Mouse (Mus musculus): Measurements from ENCODE around the gene Litaf.
"Not testable (repeated sequence)": the region's sequence is repeated elsewhere in the genome, so short reads cannot be mapped to it uniquely, and the experiment has no call there.

Gene Litaf

GRCm38 (mm10) chr16:10989896-10990295, 76.1 kb downstream of the Litaf start:
- DNase-seq = peak; percentile 67

DNA sequence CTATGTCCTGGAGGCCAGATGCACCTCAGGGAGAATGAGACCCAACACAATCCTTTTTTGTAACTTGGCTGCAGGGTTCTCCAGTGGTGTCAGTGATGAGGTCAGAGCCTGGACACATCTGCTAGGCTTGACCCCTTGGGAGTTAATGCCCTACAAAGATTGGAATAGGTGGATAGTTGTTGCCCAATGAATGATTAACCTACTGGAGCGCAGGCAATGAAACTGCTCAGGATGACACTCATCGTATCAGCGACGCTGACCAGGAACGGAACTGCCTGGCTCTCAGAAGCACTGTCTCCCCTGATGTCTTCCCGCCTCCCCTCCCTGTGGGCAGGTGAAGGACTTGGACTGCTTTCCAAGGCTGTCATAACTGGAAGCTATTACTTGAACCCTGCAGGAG, 76.6 kb downstream of the Litaf start:
- DNase-seq = no peak

GRCm38 (mm10) chr16:10988261-10988660, 77.7 kb downstream of the Litaf start:
- no peak for DNase-seq

DNA sequence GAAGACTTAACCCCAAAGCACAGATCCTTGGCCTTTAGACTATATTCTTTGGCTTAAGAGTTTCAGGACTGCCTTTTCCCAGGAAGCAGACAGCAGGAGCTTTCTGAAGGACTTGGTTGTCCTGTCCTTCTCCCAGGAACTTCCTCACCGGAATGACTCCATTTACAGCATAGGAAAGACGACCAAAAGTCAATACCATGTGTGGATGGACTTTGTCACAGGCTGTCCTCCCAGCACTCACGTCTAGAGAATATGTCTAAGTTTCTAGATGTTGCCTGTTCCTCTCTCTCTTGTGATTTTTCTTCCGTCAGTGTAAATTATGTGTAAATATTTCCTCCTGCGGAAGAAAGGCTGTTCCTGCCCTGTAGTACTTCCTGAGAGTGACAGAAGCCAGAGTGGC, 81.4 kb downstream of the Litaf start:
- DNase-seq = no peak

- DNase-seq = no peak
These were observed 84.4 kb downstream of the Litaf start for GRCm38 (mm10) chr16:10981493-10982070.

GRCm38 (mm10) chr16:10979064-10979803, 86.7 kb downstream of the Litaf start:
- no peak for DNase-seq

DNA sequence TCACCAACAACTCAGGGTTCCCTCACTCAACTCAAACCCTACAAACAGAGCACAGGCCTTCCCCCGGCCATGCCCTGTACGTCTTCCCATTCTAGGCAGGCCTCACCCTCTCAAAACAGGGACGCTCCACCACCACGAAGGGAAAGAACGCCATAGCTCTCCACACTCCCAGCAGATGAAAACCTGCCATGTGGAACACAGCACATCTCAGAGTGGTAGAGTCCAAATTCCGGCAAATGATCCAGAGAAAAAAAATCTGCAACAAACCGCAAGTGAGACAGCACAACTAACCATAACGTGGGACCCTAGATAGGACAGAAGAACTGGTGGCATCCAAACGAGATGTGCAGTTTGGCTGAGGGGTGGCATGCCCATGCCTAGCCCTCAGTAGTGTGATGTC, 88.1 kb downstream of the Litaf start:
- DNase-seq = no peak

GRCm38 (mm10) chr16:10976202-10976631, 89.7 kb downstream of the Litaf start:
- DNase-seq = no peak

GRCm38 (mm10) chr16:10974939-10975338, 91.0 kb downstream of the Litaf start:
- DNase-seq = no peak

DNA sequence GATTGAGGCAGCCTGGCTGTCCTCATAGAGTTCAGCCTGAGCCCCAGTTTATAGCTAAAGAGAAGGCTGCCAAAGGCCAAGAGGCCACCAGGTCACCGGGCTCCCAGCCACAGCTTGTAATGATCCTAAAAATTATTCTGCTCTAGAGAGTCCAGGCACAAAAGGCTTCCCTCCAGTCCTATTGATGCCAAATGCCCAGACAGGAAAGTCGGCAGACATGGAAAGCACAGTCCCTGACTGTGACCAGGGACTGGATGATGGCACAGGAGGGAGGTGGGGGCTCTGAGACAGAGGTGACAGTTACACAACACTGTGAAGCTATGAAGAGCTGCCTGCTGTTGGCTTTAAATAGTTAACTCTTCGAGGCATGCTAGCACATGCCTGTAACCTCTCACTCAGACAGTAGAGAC, 91.9 kb downstream of the Litaf start:
- no peak for DNase-seq

DNA sequence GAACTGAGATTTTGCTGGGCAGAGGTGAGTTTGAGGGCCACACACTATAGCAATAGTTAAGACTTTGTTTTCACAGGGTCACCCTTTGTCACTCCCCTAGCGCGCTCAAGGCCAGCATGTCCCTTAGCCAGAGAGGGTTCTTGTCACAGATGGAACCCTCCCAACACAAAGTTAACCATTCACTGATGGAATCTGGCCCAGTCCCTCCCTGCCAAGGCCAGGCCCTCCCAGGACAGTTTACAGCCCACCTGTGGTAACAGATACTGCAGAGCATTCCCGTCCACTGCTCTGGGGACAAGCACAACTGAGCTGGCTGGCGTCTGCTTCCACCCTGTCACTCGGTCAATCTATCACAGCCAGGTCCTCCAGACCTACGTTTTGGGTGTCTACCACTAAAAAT, 93.7 kb downstream of the Litaf start:
- DNase-seq = no peak

DNA sequence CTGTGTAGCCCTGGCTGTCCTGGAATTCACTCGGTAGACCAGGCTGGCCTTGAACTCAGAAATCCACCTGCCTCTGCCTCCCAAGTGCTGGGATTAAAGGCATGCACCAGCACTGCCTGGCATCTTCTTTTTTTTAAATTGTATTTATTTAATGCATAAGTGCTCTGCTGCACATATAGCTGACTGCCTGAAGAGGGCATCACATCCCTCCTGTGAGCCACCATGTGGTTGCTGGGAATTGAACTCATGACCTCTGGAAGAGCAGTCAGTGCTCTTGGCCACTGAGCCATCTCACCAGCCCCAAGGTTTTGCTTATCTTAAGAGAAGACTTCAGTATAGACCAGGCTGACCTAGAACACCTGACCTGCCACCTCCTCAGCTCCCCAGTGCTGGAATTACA, 96.0 kb downstream of the Litaf start:
- not testable (repeated sequence) for DNase-seq

DNA sequence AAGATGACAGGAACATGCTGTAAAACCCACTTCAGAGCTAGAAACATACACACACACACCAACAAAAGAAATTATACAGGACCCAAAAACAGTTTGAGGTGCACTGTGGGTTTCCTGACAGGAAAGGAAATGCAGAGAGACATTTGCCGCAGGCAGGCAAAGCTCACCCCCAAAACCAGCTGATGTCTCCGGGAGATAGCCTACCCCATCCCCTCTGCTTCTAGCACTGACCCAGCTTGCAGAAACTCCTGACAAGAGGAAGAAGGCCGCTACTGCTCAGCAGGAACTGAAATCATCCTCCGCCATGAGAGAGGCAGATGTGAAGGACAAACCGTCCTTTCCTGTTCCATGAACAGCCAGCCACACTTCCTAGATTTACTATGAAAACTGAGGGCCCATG, 96.6 kb downstream of the Litaf start:
- peak; percentile 57 for DNase-seq

- DNase-seq = no peak
These were observed 97.7 kb downstream of the Litaf start for GRCm38 (mm10) chr16:10968299-10968698.

GRCm38 (mm10) chr16:10967756-10968155, 98.2 kb downstream of the Litaf start:
- DNase-seq = no peak

DNA sequence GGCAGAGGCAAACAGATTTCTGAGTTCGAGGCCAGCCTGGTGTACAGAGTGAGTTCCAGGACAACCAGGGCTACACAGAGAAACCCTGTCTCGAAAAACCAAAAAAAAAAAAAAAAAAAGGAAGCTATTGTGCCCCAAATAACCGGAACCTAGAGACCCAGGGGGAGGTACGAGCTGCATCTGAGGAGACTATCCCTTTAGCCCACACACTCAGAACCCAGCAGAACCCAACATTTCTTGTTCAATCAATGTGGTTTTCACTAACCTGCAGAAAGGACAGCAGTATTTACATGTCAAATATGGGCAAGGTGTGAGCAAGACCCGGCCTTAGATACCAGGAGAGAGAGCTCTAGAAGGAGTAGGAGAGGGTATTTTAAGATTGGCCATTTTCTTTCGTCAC, 98.9 kb downstream of the Litaf start:
- no peak for DNase-seq

DNA sequence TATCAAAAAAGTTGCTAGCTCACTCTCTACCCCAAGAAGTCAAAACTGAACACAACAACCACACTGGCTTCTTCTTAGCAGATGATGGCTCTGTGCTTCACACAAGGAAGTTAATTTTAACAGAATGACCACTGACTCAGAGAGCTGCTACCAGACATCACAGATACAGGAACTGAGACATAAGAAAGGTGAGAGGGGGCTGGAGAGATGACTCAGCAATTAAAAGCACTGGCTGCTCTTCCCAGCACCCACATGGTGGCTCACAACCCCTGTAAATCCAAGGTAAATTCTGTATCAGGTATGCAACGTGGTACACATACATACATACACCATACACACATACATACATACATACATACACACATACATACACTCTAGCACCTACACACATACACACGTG, 100.9 kb downstream of the Litaf start:
- DNase-seq = no peak

GRCm38 (mm10) chr16:10960916-10961315, 105.0 kb downstream of the Litaf start:
- no peak for DNase-seq

GRCm38 (mm10) chr16:10958763-10959440, 107.1 kb downstream of the Litaf start:
- DNase-seq = no peak

DNA sequence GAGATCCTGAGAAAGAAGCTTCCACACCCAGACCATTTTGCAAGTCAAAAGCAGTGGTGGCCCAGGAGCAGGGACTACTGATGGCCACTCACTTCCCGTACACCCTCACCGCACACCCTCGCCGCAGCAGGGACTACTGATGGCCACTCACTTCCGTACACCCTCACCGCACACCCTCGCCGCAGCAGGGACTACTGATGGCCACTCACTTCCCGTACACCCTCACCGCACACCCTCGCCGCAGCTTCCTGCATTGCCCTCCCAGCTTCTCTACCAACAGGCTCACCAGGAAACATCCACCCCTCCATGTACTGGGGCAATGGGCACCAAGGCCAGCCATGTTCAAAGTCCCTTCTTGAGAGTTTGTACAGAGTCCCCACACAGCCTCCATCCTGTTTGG, 107.7 kb downstream of the Litaf start:
- not testable (repeated sequence) for DNase-seq

DNA sequence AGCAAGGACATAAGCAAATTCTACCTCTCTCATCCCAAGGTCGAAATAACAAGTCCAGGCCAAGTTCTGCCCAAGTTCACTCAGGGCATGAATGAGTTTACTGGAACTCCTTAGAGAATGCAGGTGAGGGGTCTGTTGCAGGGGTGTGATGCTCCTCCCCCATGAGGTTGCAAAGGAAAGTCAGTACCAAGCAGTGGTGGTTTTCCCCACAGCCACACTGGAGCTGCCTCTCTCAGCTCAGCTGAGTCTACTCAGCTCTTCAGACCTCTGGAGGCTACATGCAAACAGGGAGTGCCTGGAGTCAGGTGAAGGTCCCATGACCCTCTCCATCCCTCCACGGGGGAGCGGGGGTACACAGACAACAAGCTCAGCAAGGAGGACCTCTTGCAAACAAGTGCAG, 108.2 kb downstream of the Litaf start:
- DNase-seq = no peak

DNA sequence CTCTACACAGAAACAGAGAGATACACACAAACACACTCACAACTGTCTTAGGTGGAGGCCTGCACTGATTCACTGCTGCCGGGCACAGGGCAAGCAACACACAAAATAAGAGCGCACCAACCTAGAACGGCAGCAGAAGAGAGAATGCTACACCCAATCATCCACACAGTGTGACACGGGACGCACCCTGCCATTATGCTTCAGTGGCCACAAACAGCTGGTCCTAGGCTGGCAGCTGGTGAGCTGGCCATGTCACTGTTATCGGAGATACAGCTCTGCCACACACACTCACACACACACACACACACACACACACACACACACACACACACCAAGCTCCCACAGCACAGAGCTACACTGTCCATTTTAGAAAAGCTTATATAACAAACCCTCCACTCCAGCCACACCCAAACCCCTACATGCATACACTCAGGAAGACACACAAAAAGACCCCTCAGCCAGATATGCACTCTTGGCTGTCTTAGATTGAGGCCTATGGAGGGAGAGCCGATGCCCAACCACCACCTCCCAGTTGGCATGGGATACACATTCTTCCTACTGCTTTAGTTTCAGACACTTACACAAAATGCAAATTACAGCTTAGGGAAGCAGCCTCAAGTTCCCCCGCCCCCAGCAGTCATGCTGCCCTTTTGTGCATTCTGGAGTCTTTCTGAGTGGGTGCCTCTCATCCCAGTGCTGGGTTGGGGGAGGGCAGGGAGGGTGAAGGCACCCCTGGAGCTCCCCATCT, 108.8 kb downstream of the Litaf start:
- DNase-seq = no peak

- DNase-seq = no peak
These were observed 110.9 kb downstream of the Litaf start for GRCm38 (mm10) chr16:10955078-10955477.

DNA sequence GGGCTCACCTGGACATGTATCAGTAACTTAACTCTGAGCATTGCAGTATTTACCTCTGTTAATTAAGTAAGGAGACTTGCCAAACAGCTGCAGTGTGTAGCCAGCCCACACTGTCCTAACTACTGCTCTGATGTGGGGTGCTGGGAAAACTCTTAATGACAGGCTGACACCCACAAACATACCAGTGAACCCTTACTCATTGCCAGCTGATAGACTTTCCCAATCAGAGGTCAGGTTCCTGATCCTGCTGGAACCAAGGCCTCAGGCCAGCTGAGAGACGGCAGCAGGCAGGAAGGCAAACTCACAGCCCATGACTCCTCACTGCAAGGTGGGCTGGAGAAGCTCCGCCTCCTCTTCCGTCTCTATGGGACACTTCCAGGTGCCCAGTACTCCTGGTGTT, 113.1 kb downstream of the Litaf start:
- no peak for DNase-seq
